Mouse (Mus musculus) liver, postnatal 0 days (tissue): Measurements from ENCODE around the gene Tspan15. TPM values are rescaled to one million over a fixed set of nuclear protein-coding genes. Genes with fewer than 3 reads are reported as not detected.

ENCODE experiments used
- ATAC-seq: fragments of 200-750 bp; cut with Nextera tagmentation; 2 replicates; pipeline ENCODE4 v1.8.0; 2017; ENCODE audit warnings: mild to moderate bottlenecking, moderate library complexity
- DNase-seq: peaks from one replicate; pipeline ENCODE4 v3.0.0-alpha.2; 2016
- H3K27ac ChIP-seq: fragments of 300-500 bp; sonication (generic); 2 replicates; pipeline ENCODE4 v1.5.1; 2014; ENCODE audit warnings: antibody characterized with exemption, moderate library complexity, mild to moderate bottlenecking, low read depth
- H3K27me3 ChIP-seq: fragments of 300-500 bp; sonication (generic); 2 replicates; pipeline ENCODE4 v1.6.1; 2014; ENCODE audit warnings: low read length, control low read depth, mixed read lengths; ENCODE audit not compliant: insufficient read depth
- H3K36me3 ChIP-seq: fragments of 300-500 bp; sonication (generic); replicated peaks from 2 replicates; pipeline ENCODE4 v1.6.1; 2014; ENCODE audit warnings: mild to moderate bottlenecking, control low read depth, low read length, moderate library complexity, mixed read lengths; ENCODE audit not compliant: insufficient read depth
- H3K4me1 ChIP-seq: fragments of 300-500 bp; sonication (generic); 2 replicates; pipeline ENCODE4 v1.6.1; 2014; ENCODE audit warnings: antibody characterized with exemption, mild to moderate bottlenecking, control low read depth; ENCODE audit not compliant: insufficient read depth
- H3K4me2 ChIP-seq: fragments of 300-500 bp; sonication (generic); 2 replicates; pipeline ENCODE4 v1.6.1; 2014; ENCODE audit warnings: low read depth, mild to moderate bottlenecking, low read length, moderate library complexity, mixed read lengths
- H3K4me3 ChIP-seq: fragments of 300-500 bp; sonication (generic); 2 replicates; pipeline ENCODE4 v1.5.1; 2014; ENCODE audit warnings: low read depth, low read length
- H3K9ac ChIP-seq: fragments of 300-500 bp; sonication (generic); replicated peaks from 2 replicates; pipeline ENCODE4 v1.6.1; 2014; ENCODE audit warnings: mild to moderate bottlenecking, moderate library complexity
- H3K9me3 ChIP-seq: fragments of 300-500 bp; sonication (generic); 2 replicates; pipeline ENCODE4 v1.6.1; 2016; ENCODE audit warnings: mild to moderate bottlenecking, control low read depth, low read length, mixed read lengths
- CTCF ChIP-seq: sonication (generic); IDR thresholded peaks from 2 replicates; pipeline ENCODE4 v1.5.1; 2016; ENCODE audit warnings: antibody characterized with exemption, low read depth
- EP300 ChIP-seq: IDR thresholded peaks from 2 replicates; pipeline ENCODE4 v1.6.1; 2016; ENCODE audit warnings: antibody characterized with exemption, low read depth, mild to moderate bottlenecking
- WGBS: fragments of 180-500 bp; shearing (Covaris S2); extraction: QIAGEN DNeasy Blood & Tissue Kit; methylation state at CpG from one replicate; pipeline ENCODE4 v1.1.7; 2014; ENCODE audit not compliant: insufficient replicate concordance; 5-methylcytosine and 5-hydroxymethylcytosine counted together
- polyA plus RNA-seq: library from polyadenylated mRNA; unstranded; fragments of >200 nt; fragmentation: Nextera tagmentation; extraction: Ambion mirVana; gene quantifications from 2 replicates; pipeline ENCODE4 v1.2.1, GENCODE M21; 2015

Tspan15 gene
- polyA plus RNA-seq, 1 experiment from 2014 or later = 13.0 TPM

DNA sequence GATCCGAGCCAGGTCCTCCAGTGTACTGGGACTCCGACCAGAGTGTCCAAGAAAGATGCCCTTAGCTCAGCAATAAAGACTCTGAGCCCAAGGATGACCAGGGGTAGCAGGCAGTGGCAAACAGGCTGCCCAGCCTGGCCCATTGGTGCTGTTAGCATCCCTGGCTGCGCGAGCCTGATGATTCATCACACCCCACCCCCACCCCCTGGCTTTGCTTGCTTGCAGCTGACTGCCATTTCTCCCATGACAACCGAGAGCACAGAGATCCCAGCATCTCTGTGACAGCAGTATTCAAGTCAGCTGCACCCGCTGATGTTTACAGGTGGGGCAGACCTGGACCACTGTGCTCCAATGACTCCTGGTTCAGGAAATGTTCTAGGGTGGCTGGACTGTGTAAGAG lies 28.5 kb downstream of the Tspan15 start:
- peaks cover 2% of the 10 kb centered on the region; the same call in 1 of the 2 replicates for H3K9me3 ChIP-seq
- no peak overlapping the region for H3K4me2 ChIP-seq
- H3K9ac ChIP-seq = no peak overlapping the region
- no peak overlapping the region for H3K4me3 ChIP-seq
- DNase-seq (no peak), ATAC-seq (no peak)
- no peaks in the 10 kb centered on the region for H3K36me3 ChIP-seq
- no peak overlapping the region for H3K27ac ChIP-seq
- WGBS = 76% methylated on average over 6 of the region's 6 CpGs
- H3K4me1 ChIP-seq = peaks cover 7% of the 10 kb centered on the region
- H3K27me3 ChIP-seq = no peaks in the 10 kb centered on the region
- TF ChIP-seq CTCF = no peak
- TF ChIP-seq EP300 = no peak

DNA sequence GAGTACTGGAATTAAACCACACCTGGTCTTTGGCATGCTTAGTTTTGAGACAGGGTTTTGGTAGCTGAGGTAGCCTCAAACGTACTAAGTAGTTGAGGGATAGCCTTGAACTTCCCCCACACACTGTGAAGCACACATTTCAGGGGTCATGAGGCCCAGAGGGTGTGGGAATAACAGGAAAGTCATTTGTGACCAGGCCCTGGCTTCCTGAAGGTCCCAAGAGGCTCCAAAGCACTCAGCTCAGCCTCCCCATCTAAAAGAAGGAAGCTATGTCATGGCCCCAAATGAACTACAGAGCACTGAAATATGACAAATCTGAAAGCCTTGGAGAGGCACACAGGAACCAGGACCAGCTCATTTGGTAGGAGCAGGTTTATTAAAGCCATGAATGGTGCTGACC lies 32.2 kb downstream of the Tspan15 start:
- ATAC-seq (no peak), DNase-seq (no peak)
- H3K27me3 ChIP-seq = no peaks in the 10 kb centered on the region
- no peaks in the 10 kb centered on the region for H3K36me3 ChIP-seq
- TF ChIP-seq CTCF (no peak), EP300 (no peak)
- 27% methylated on average over 1 of the region's 1 CpGs for WGBS
- H3K4me2 ChIP-seq = no peak overlapping the region
- no peak overlapping the region for H3K9ac ChIP-seq
- H3K27ac ChIP-seq = no peak overlapping the region
- peaks cover 7% of the 10 kb centered on the region for H3K4me1 ChIP-seq
- H3K9me3 ChIP-seq = no peaks in the 10 kb centered on the region
- no peak overlapping the region for H3K4me3 ChIP-seq

DNA sequence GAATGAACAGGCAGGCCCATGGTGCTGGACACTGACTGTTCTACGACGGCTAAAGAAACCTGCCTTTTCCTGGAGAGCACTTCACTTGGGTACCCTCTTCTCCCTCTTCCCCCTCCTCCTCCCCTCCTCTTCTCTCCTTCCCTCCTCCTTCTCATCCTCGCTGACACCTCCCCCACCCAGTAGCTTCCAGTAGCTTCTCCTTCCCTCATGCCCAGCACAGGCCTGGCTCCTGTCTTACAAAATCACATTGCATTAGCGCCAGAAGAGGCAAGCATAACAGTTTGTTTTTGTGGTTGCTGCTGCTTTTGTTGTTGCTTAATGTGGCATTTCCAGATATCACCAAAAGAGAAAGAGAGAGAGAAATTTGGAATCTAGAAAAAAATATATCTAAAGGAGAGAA lies 33.6 kb downstream of the Tspan15 start:
- no peaks in the 10 kb centered on the region for H3K27me3 ChIP-seq
- TF ChIP-seq CTCF = no peak
- TF ChIP-seq EP300 = no peak
- H3K36me3 ChIP-seq = no peaks in the 10 kb centered on the region
- H3K4me2 ChIP-seq = no peak overlapping the region
- peak; percentile 13 for DNase-seq
- H3K4me1 ChIP-seq = peaks cover 7% of the 10 kb centered on the region
- WGBS = 53% methylated on average over 4 of the region's 4 CpGs
- H3K27ac ChIP-seq = no peak overlapping the region
- no peak for ATAC-seq
- no peak overlapping the region for H3K4me3 ChIP-seq
- no peaks in the 10 kb centered on the region for H3K9me3 ChIP-seq
- no peak overlapping the region for H3K9ac ChIP-seq

DNA sequence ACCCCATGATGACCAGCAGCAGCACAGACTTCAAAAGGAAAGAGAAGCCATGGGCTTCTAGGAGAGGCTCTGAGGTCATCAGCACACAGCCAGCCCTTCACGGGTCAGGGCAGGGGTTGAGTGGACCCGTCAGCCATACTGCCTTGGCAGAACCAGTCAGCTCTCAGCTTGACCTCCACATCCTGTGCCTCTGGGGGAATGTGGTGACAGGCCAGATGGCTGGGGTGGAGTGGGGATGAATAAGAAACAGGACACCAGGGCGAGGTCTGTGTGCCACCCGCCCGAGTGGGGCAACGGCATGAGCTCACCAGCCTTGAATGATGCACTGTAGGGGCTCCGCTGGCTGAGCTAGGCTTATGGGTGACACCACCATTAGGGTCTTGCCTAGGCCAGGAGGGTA lies 35.7 kb downstream of the Tspan15 start:
- Histone ChIP-seq H3K27me3 (no peaks in the 10 kb centered on the region), H3K36me3 (no peaks in the 10 kb centered on the region), H3K4me2 (no peak overlapping the region), H3K4me1 (peaks cover 7% of the 10 kb centered on the region), H3K27ac (no peak overlapping the region), H3K9me3 (no peaks in the 10 kb centered on the region), H3K9ac (no peak overlapping the region), H3K4me3 (no peak overlapping the region)
- WGBS = 76% methylated on average over 7 of the region's 7 CpGs
- DNase-seq (no peak), ATAC-seq (no peak)
- TF ChIP-seq CTCF (no peak), EP300 (no peak)

DNA sequence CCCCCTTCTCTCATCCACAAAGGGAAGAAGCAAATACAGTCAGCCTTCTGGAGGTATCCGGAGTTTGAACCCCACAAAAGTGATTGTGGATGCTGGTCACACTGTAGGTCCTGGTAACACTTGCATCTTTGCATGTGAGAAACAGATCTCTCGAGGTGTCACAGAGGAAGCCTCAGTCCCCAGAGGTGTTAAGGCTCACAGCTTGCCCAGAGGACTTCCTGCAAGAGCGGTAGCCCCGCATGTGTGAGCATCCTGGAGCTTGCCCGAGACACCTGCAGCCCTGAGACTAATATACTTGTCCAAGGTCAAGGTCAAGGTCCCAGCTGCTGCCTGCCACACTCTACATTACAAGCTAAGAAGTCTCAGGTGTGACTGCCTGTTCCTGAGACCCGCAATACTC lies 36.1 kb downstream of the Tspan15 start:
- WGBS = 56% methylated on average over 6 of the region's 6 CpGs
- H3K4me1 ChIP-seq = peaks cover 9% of the 10 kb centered on the region
- DNase-seq (no peak), ATAC-seq (no peak)
- H3K27ac ChIP-seq = no peak overlapping the region
- TF ChIP-seq CTCF (no peak), EP300 (no peak)
- no peak overlapping the region for H3K4me3 ChIP-seq
- no peak overlapping the region for H3K9ac ChIP-seq
- H3K9me3 ChIP-seq = no peaks in the 10 kb centered on the region
- H3K36me3 ChIP-seq = no peaks in the 10 kb centered on the region
- H3K4me2 ChIP-seq = no peak overlapping the region
- no peaks in the 10 kb centered on the region for H3K27me3 ChIP-seq

DNA sequence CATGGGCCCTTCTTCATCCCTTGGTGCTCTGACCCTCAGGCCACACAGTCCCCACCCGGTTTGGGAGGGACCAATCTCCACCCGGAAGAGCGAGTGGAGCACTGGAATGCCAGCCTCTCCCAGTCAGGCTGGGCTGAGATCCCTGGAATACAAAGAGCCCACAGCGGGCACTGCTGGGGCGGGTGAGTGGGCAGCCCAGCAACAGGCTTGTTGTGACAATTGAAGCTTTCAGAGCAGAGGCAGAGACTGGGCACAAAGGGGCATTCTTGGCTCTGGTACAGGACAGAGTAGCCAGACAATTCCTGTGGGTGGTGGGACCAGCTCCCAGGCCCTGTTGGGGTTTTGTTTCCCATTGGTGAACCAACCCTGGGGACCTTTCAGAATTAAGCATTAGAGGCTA lies 36.6 kb downstream of the Tspan15 start:
- Histone ChIP-seq H3K9ac (no peak overlapping the region), H3K4me3 (no peak overlapping the region), H3K9me3 (no peaks in the 10 kb centered on the region), H3K4me2 (no peak overlapping the region), H3K36me3 (no peaks in the 10 kb centered on the region), H3K4me1 (peaks cover 10% of the 10 kb centered on the region), H3K27ac (no peak overlapping the region), H3K27me3 (no peaks in the 10 kb centered on the region)
- WGBS = 69% methylated on average over 5 of the region's 5 CpGs
- no peak for ATAC-seq
- TF ChIP-seq EP300 (no peak), CTCF (no peak)
- no peak for DNase-seq

DNA sequence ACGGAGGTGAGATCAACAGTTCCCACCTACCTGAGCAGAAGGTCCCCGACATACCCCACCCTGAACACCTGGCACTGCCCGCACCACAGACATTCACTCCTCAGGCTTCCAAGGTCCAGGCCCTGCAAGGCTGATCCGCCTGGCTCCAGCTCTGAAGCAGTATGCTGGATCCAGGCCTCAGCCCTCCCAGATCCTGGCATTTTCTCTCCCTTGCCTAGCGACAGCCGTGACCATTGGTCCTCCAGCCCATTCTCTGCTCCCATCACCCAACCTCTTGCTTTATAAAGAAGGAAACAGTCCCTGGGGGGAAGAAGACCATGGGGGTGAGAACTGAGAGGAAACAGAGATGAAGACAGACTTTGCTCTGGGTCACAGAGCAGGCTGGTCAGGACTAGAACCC lies 37.0 kb downstream of the Tspan15 start:
- TF ChIP-seq EP300 = no peak
- no peak for TF ChIP-seq CTCF
- H3K9ac ChIP-seq = no peak overlapping the region

More for the DNA sequence above, 37.0 kb downstream of the Tspan15 start:
- no peak overlapping the region for H3K27ac ChIP-seq
- H3K4me1 ChIP-seq = peaks cover 6% of the 10 kb centered on the region
- H3K36me3 ChIP-seq = no peaks in the 10 kb centered on the region
- H3K4me3 ChIP-seq = no peak overlapping the region
- no peak overlapping the region for H3K4me2 ChIP-seq
- no peaks in the 10 kb centered on the region for H3K27me3 ChIP-seq
- H3K9me3 ChIP-seq = no peaks in the 10 kb centered on the region
- ATAC-seq (no peak), DNase-seq (no peak)
- WGBS = 84% methylated on average over 6 of the region's 6 CpGs
